Mouse (Mus musculus): ENCODE results near the gene E2f8.

The E2f8 gene

GRCm38 (mm10) chr7:48881486-48881885 lies at the start of gene E2f8:
Gene E2f8 (minus strand): TSS chr7:48881596.
- in situ Hi-C loops (cut with MboI; ENCODE audit: unreplicated experiment in 2 of 2) = loop anchor here in 1 of 2 experiments (25.0 kb wide), 1 partner anchor 906 kb away; the partner anchor contains the start of gene Prmt3

- in situ Hi-C loops (cut with MboI; ENCODE audit: unreplicated experiment in 2 of 2) = loop anchor here (5.0 to 10.0 kb wide), 3 partner anchors 33 to 184 kb away; no protein-coding TSS in a partner anchor
Measured at GRCm38 (mm10) chr7:48930399-48930798, 49.0 kb upstream of the E2f8 start.

- in situ Hi-C loops (cut with MboI; ENCODE audit: unreplicated experiment in 2 of 2) = no loop called here
Measured at GRCm38 (mm10) chr7:48928364-48928763, 47.0 kb upstream of the E2f8 start.

- in situ Hi-C loops (cut with MboI; ENCODE audit: unreplicated experiment in 2 of 2) = no loop called here
Measured at GRCm38 (mm10) chr7:48925214-48925613, 43.8 kb upstream of the E2f8 start.

DNA sequence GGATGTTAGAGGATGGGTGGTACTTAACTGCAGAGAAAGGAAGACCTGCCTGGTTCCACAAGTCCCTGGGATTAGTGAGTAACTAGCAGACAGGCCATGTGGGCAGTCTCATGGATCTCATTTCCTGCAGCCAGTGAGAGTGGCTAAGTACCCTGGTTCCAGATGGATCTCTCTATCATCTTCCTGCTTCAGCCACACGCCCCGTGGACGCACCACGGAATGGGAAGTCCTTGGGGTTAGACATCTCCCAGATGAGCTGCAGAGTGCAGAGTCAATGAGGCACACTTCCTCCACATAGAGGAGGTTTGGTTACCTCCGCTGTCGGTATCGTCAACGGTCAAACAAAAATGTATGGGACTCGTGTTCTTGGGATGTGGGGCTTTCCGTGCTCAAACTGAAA lies 42.2 kb upstream of the E2f8 start:
- in situ Hi-C loops (cut with MboI; ENCODE audit: unreplicated experiment in 2 of 2) = loop anchor here in 1 of 2 experiments (25.0 kb wide), 1 partner anchor 864 kb away; the partner anchor contains the start of gene Prmt3

GRCm38 (mm10) chr7:48918389-48918788 lies 37.0 kb upstream of the E2f8 start:
- in situ Hi-C loops (cut with MboI; ENCODE audit: unreplicated experiment in 2 of 2) = loop anchor here in 1 of 2 experiments (25.0 kb wide), 1 partner anchor 869 kb away; the partner anchor contains the start of gene Prmt3

DNA sequence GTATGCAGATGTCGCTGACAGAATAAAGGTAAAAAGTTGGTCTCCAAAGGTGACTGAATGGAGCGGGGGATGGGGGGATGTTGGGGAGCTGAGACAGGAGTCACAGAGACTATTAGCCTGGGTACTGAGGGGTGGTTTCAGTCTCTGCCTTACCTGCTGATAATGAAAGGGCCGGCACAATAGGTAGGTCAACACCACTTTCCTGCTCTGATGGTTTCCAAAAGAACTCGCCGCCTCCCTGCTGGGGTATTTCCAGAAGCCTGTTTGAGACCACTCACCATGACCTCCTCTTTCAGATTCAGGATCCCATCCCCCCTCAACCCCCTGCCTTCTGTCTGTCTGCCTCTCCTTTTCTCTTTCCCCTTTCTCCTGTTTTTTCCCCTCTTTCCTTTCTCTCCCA lies 36.6 kb upstream of the E2f8 start:
- in situ Hi-C loops (cut with MboI; ENCODE audit: unreplicated experiment in 2 of 2) = loop anchor here in 1 of 2 experiments (25.0 kb wide), 1 partner anchor 869 kb away; the partner anchor contains the start of gene Prmt3

GRCm38 (mm10) chr7:48917463-48917862 lies 36.1 kb upstream of the E2f8 start:
- in situ Hi-C loops (cut with MboI; ENCODE audit: unreplicated experiment in 2 of 2) = loop anchor here in 1 of 2 experiments (25.0 kb wide), 1 partner anchor 870 kb away; the partner anchor contains the start of gene Prmt3

DNA sequence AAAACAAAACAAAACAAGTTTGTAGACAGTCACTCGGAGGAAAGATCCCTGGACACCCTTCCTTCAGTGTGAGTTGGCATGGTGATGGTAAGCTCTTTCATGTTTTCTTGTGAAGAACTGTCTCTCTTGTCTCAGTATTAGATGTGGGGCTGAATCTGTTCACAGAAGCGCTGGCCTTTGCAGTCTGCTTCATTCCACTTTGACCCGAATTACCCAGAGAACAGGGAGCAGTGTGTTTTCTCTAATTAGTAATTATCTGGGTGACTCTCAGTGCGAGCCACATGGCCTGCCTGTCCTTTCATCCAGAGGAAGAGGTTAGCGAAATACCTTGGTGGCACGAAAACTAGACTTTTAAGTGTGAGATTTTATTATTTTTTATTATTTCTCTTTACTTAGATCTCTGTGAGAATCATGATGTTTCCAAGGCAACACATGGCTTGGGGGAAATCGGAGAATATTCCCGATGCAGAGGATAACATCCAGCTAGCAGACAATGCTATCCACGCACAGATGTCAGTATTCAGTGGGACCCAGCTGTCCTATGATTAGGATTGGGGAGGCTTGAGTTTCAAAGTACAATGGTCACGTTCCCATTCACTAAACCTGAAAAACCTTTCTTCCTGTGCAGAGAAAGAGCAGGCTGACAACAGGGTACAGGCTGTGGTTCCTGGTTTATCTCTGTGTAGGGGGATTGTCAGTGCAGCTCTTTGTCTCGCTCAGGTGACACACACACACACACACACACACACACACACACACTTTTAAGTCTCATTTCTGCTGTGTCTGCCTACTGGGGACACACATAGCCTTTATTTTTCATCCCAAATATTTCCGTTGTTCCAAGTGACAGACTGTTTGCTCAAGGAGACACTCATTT lies 33.5 kb upstream of the E2f8 start:
- in situ Hi-C loops (cut with MboI; ENCODE audit: unreplicated experiment in 2 of 2) = loop anchor here in 1 of 2 experiments (25.0 kb wide), 1 partner anchor 872 kb away; the partner anchor contains the start of gene Prmt3

DNA sequence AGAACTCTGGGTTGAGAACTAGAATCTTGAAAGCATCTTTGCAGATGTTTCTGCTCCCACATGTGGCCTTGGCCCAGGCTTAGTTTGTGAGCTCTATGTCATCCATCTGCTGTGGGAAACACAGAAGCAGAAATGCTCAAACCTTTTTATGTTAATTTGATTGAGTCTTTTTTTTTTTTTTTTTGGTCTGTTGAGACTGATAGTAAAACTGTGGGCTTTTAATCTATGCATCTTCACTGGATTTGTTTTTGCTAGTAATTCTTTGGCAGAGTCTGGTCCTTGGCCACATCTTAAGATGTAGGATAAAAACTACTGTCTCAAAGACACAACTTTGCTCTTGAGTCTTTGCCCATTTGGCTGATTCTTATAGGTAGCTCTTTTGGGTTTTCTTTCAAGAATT lies 29.8 kb upstream of the E2f8 start:
- in situ Hi-C loops (cut with MboI; ENCODE audit: unreplicated experiment in 2 of 2) = loop anchor here in 1 of 2 experiments (25.0 kb wide), 1 partner anchor 876 kb away; the partner anchor contains the start of gene Prmt3

- in situ Hi-C loops (cut with MboI; ENCODE audit: unreplicated experiment in 2 of 2) = loop anchor here in 1 of 2 experiments (25.0 kb wide), 1 partner anchor 877 kb away; the partner anchor contains the start of gene Prmt3
Measured at GRCm38 (mm10) chr7:48910282-48910681, 28.9 kb upstream of the E2f8 start.

DNA sequence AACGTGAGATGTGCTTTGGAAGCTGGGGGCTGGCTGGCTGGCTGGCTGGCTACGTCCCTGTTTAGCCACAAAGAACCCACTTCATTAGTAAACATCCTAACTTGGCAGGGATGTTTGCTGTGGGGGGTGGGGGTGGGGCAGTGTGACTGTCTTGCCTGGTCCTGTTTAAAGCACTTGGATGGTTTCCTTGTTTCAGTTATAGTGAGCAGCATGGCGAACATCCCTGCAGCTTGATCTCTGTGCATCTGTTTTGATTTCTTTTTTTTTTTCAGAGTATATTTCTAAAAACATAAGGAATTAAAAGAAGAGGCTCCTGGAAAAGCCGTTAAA lies 27.9 kb upstream of the E2f8 start:
- in situ Hi-C loops (cut with MboI; ENCODE audit: unreplicated experiment in 2 of 2) = loop anchor here in 1 of 2 experiments (25.0 kb wide), 1 partner anchor 878 kb away; the partner anchor contains the start of gene Prmt3

DNA sequence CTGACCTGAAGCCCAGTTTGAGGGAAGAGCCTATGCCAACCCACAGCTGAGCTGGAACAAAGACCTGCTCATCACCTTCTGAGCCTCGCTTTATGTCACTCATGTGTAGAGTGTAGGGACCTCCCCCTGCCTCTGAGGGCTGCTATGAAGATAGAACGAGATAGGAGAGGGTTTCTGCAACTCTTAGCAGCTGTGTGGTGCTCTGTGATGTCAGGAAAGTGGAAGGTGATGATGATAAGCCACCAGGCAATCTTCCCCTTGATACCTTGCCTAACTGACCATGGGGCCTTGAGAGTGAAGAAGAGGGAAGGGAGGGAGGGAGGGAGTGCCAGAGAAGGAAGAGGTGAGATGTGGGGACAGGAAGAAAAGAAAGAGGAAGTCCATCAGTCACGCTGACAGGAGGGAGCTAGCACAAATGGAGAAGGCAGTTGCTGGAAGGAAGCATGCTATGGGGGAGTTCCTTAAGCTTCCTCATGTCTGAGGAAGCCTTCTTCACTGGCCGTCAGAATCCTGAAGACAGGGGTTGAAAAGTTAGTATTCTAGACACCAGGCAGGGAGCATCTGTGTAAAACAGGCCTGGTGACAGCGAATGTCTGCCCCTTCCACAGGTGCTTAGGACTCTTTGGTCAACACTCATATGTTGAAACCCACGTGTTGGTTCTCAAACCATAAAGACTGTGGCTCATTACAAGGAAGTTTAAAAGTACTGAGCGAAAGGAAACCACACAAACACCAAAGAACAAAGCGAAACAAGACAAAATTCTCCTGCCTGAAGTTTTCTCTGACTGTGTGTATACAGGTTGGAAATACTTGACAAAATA lies 27.3 kb upstream of the E2f8 start, which contains the start of gene Nav2:
TSS of gene Nav2 (plus strand) at position 196 of the 821 bp plus-strand sequence.
- in situ Hi-C loops (cut with MboI; ENCODE audit: unreplicated experiment in 2 of 2) = loop anchor here in 1 of 2 experiments (25.0 kb wide), 1 partner anchor 879 kb away; the partner anchor contains the start of gene Prmt3

- in situ Hi-C loops (cut with MboI; ENCODE audit: unreplicated experiment in 2 of 2) = loop anchor here in 1 of 2 experiments (25.0 kb wide), 1 partner anchor 885 kb away; the partner anchor contains the start of gene Prmt3
Measured at GRCm38 (mm10) chr7:48902454-48902853, 21.1 kb upstream of the E2f8 start.

DNA sequence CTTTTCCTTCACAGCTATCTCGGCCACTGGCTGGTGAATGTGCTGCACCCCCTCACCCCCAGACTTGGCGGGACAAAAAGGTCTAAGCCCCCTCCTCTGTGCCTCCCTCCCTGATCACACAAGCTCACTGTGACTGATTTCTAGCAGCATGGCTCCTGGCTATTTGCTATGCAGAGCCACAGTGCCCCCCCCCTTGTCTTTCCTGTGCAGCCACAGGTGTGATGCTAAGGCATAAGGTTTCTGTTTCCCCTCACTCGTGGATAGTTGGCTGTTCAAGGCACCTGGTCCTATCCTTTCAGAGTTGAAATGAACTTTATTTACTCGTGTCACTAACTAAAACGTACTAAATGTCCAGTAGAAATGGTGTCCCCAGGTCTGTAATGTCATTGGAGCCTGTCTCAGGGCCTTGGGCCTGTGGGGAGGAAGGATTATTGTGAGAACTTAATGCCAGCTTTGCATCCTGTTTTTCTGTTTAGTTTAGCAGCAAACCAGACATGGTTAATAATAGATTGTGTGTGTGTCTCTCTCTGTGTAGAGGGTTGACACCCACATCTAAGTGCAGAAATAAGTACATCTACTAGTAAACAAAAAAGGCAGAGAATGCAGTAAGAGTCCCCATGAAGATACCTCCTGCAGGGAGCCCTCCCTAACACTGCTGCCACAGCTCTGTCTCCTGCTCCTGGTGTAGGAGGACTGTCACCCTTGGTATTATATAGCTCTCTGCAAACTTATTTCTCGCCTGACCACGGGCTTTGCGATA lies 19.2 kb upstream of the E2f8 start:
- in situ Hi-C loops (cut with MboI; ENCODE audit: unreplicated experiment in 2 of 2) = loop anchor here in 1 of 2 experiments (25.0 kb wide), 1 partner anchor 887 kb away; the partner anchor contains the start of gene Prmt3

DNA sequence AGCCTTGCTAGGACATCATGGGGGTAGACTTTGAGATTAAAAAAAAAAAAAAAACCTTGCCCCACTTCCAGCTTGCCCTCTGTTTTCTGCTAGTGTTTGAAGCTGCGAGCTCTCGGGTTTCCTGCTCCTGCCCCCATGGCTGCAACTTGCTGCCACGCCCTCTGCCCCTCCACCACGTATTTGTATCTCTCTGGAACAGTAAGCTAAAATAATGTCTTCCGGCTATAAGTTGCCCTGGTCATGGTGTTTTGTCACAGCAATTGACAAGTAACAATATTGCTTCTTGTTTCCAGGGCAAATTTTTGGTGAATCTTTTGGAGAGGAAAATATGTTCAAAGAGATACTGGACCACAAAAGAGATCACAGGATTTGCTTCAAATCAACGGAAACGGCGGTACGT lies 17.0 kb upstream of the E2f8 start:
- in situ Hi-C loops (cut with MboI; ENCODE audit: unreplicated experiment in 2 of 2) = loop anchor here (5.0 to 25.0 kb wide), 2 partner anchors 34 to 889 kb away; partner anchors contain the start of gene Prmt3 (in 1 of the 2)

- in situ Hi-C loops (cut with MboI; ENCODE audit: unreplicated experiment in 2 of 2) = loop anchor here (5.0 to 25.0 kb wide), 2 partner anchors 35 to 890 kb away; partner anchors contain the start of gene Prmt3 (in 1 of the 2)
Measured at GRCm38 (mm10) chr7:48897539-48898163, 16.3 kb upstream of the E2f8 start.

- in situ Hi-C loops (cut with MboI; ENCODE audit: unreplicated experiment in 2 of 2) = loop anchor here (5.0 to 25.0 kb wide), 2 partner anchors 36 to 891 kb away; partner anchors contain the start of gene Prmt3 (in 1 of the 2)
Measured at GRCm38 (mm10) chr7:48896051-48896450, 14.7 kb upstream of the E2f8 start.

GRCm38 (mm10) chr7:48895475-48895874 lies 14.1 kb upstream of the E2f8 start:
- in situ Hi-C loops (cut with MboI; ENCODE audit: unreplicated experiment in 2 of 2) = loop anchor here (5.0 to 25.0 kb wide), 2 partner anchors 37 to 892 kb away; partner anchors contain the start of gene Prmt3 (in 1 of the 2)

All from v-Abl transformed pro-B cells (cell line).